Mouse (Mus musculus) stomach, postnatal 0 days (tissue): Measurements from ENCODE around the gene Slc35f1. TPM values are rescaled to one million over a fixed set of nuclear protein-coding genes. Genes with fewer than 3 reads are reported as not detected.
A peak's percentile ranks its signal among the peaks of the same experiment; 100 is the strongest.

Experiments used
- ATAC-seq: fragments of 200-750 bp; cut with Nextera tagmentation; 2 replicates; pipeline ENCODE4 v1.8.0; 2017; ENCODE audit not compliant: low FRiP score, low TSS enrichment
- DNase-seq: peaks from one replicate; pipeline ENCODE4 v3.0.0-alpha.2; 2016; ENCODE audit warnings: low spot score
- H3K27ac ChIP-seq: fragments of 300-500 bp; sonication (generic); replicated peaks from 2 replicates; pipeline ENCODE4 v1.5.1; 2014; ENCODE audit warnings: mild to moderate bottlenecking, control low read depth
- H3K27me3 ChIP-seq: fragments of 300-500 bp; sonication (generic); 2 replicates; pipeline ENCODE4 v1.6.1; 2014; ENCODE audit warnings: low read length; ENCODE audit not compliant: control insufficient read depth, insufficient read depth
- H3K36me3 ChIP-seq: fragments of 300-500 bp; sonication (generic); 2 replicates; pipeline ENCODE4 v1.6.1; 2014; ENCODE audit warnings: low read length, mixed read lengths; ENCODE audit not compliant: control insufficient read depth, insufficient read depth
- H3K4me1 ChIP-seq: fragments of 300-500 bp; sonication (generic); replicated peaks from 2 replicates; pipeline ENCODE4 v1.6.1; 2014; ENCODE audit warnings: antibody characterized with exemption; ENCODE audit not compliant: control insufficient read depth, insufficient read depth
- H3K4me2 ChIP-seq: fragments of 300-500 bp; sonication (generic); replicated peaks from 2 replicates; pipeline ENCODE4 v1.6.1; 2014; ENCODE audit warnings: low read depth, mild to moderate bottlenecking, control low read depth, moderate library complexity
- H3K4me3 ChIP-seq: fragments of 300-500 bp; sonication (generic); 2 replicates; pipeline ENCODE4 v1.5.1; 2014; ENCODE audit warnings: low read depth, low read length, control low read depth
- H3K9ac ChIP-seq: fragments of 300-500 bp; sonication (generic); 2 replicates; pipeline ENCODE4 v1.6.1; 2014; ENCODE audit warnings: mild to moderate bottlenecking, low read length, control low read depth, mixed read lengths
- H3K9me3 ChIP-seq: fragments of 300-500 bp; sonication (generic); 2 replicates; pipeline ENCODE4 v1.6.1; 2016; ENCODE audit warnings: low read length; ENCODE audit not compliant: control insufficient read depth
- CTCF ChIP-seq: IDR thresholded peaks from 2 replicates; pipeline ENCODE4 v1.5.1; 2016; ENCODE audit warnings: antibody characterized with exemption, low read depth, mild to moderate bottlenecking, moderate library complexity
- EP300 ChIP-seq: optimal IDR thresholded peaks from 2 replicates; pipeline ENCODE3; 2016; ENCODE audit warnings: antibody characterized with exemption
- WGBS: fragments of 180-500 bp; shearing (Covaris S2); extraction: QIAGEN DNeasy Blood & Tissue Kit; methylation state at CpG from one replicate; pipeline ENCODE4 v1.1.7; 2014; 5-methylcytosine and 5-hydroxymethylcytosine counted together
- polyA plus RNA-seq: library from polyadenylated mRNA; unstranded; fragments of >200 nt; fragmentation: Nextera tagmentation; extraction: Ambion mirVana; gene quantifications from 2 replicates; pipeline ENCODE4 v1.2.1, GENCODE M21; 2015

Gene Slc35f1
- polyA plus RNA-seq, 1 experiment from 2014 or later, result 0.99 TPM

GRCm38 (mm10) chr10:53120608-53121007 lies 430.3 kb downstream of the Slc35f1 start:
- Histone ChIP-seq H3K4me2 (no peak overlapping the region), H3K4me3 (no peak overlapping the region), H3K27me3 (no peaks in the 10 kb centered on the region), H3K9ac (no peak overlapping the region), H3K36me3 (no peaks in the 10 kb centered on the region), H3K27ac (no peak overlapping the region), H3K4me1 (no peaks in the 10 kb centered on the region), H3K9me3 (no peaks in the 10 kb centered on the region)
- no peak for DNase-seq
- TF ChIP-seq EP300 (no peak), CTCF (no peak)
- 88% methylated on average over 2 of the region's 2 CpGs for WGBS
- ATAC-seq, result no peak

- DNase-seq, result no peak
- no peaks in the 10 kb centered on the region for H3K9me3 ChIP-seq
- H3K4me2 ChIP-seq, result no peak overlapping the region
- H3K36me3 ChIP-seq, result no peaks in the 10 kb centered on the region
- TF ChIP-seq EP300 (no peak), CTCF (no peak)
- H3K27me3 ChIP-seq, result no peaks in the 10 kb centered on the region
- no peak overlapping the region for H3K4me3 ChIP-seq
- WGBS, result 52% methylated on average over 6 of the region's 6 CpGs
- H3K4me1 ChIP-seq, result no peaks in the 10 kb centered on the region
- H3K27ac ChIP-seq, result no peak overlapping the region
- H3K9ac ChIP-seq, result no peak overlapping the region
- no peak for ATAC-seq
These were observed 434.0 kb downstream of the Slc35f1 start for GRCm38 (mm10) chr10:53124365-53124764.

- H3K4me3 ChIP-seq, result no peak overlapping the region
- no peak overlapping the region for H3K27ac ChIP-seq
- no peaks in the 10 kb centered on the region for H3K9me3 ChIP-seq
- 88% methylated on average over 1 of the region's 1 CpGs for WGBS
- no peak for DNase-seq
- no peak overlapping the region for H3K9ac ChIP-seq
- no peak for ATAC-seq
- no peak overlapping the region for H3K4me2 ChIP-seq
- TF ChIP-seq EP300, result no peak
- TF ChIP-seq CTCF, result no peak
- H3K4me1 ChIP-seq, result no peaks in the 10 kb centered on the region
- H3K36me3 ChIP-seq, result no peaks in the 10 kb centered on the region
- no peaks in the 10 kb centered on the region for H3K27me3 ChIP-seq
These were observed 442.4 kb downstream of the Slc35f1 start for GRCm38 (mm10) chr10:53132707-53133106.

GRCm38 (mm10) chr10:53150321-53150720 lies 460.0 kb downstream of the Slc35f1 start:
- ATAC-seq (no peak), DNase-seq (no peak)
- H3K9me3 ChIP-seq, result no peaks in the 10 kb centered on the region
- no peaks in the 10 kb centered on the region for H3K4me1 ChIP-seq
- 69% methylated on average over 2 of the region's 2 CpGs for WGBS
- no peaks in the 10 kb centered on the region for H3K36me3 ChIP-seq
- TF ChIP-seq CTCF, result no peak
- no peak for TF ChIP-seq EP300
- no peak overlapping the region for H3K4me3 ChIP-seq
- H3K27me3 ChIP-seq, result no peaks in the 10 kb centered on the region
- H3K4me2 ChIP-seq, result no peak overlapping the region
- no peak overlapping the region for H3K9ac ChIP-seq
- H3K27ac ChIP-seq, result no peak overlapping the region

- Histone ChIP-seq H3K4me1 (no peaks in the 10 kb centered on the region), H3K27me3 (no peaks in the 10 kb centered on the region), H3K9ac (no peak overlapping the region), H3K9me3 (no peaks in the 10 kb centered on the region), H3K4me3 (no peak overlapping the region), H3K27ac (no peak overlapping the region), H3K36me3 (no peaks in the 10 kb centered on the region), H3K4me2 (no peak overlapping the region)
- DNase-seq (no peak), ATAC-seq (no peak)
- no peak for TF ChIP-seq EP300
- no peak for TF ChIP-seq CTCF
- 82% methylated on average over 2 of the region's 2 CpGs for WGBS
These were observed 460.6 kb downstream of the Slc35f1 start for GRCm38 (mm10) chr10:53150916-53151315.

- Histone ChIP-seq H3K36me3 (no peaks in the 10 kb centered on the region), H3K4me1 (no peaks in the 10 kb centered on the region), H3K9me3 (no peaks in the 10 kb centered on the region), H3K27me3 (no peaks in the 10 kb centered on the region), H3K4me3 (no peak overlapping the region), H3K4me2 (no peak overlapping the region), H3K9ac (no peak overlapping the region), H3K27ac (no peak overlapping the region)
- no peak for ATAC-seq
- 33% methylated on average over 7 of the region's 7 CpGs for WGBS
- TF ChIP-seq EP300 (no peak), CTCF (no peak)
- DNase-seq, result no peak
These were observed 466.0 kb downstream of the Slc35f1 start for GRCm38 (mm10) chr10:53156374-53156773.

GRCm38 (mm10) chr10:53157740-53158139 lies 467.4 kb downstream of the Slc35f1 start:
- Histone ChIP-seq H3K36me3 (no peaks in the 10 kb centered on the region), H3K27me3 (no peaks in the 10 kb centered on the region), H3K4me1 (no peaks in the 10 kb centered on the region), H3K4me2 (no peak overlapping the region), H3K27ac (no peak overlapping the region), H3K4me3 (no peak overlapping the region), H3K9ac (no peak overlapping the region), H3K9me3 (no peaks in the 10 kb centered on the region)
- DNase-seq (no peak), ATAC-seq (peak; percentile 61; the same call in 1 of the 2 replicates)
- 49% methylated on average over 2 of the region's 2 CpGs for WGBS
- TF ChIP-seq EP300 (no peak), CTCF (no peak)
